Comparison of ENCODE assay signal across 29 mouse cellular contexts in the genomic region with DNA sequence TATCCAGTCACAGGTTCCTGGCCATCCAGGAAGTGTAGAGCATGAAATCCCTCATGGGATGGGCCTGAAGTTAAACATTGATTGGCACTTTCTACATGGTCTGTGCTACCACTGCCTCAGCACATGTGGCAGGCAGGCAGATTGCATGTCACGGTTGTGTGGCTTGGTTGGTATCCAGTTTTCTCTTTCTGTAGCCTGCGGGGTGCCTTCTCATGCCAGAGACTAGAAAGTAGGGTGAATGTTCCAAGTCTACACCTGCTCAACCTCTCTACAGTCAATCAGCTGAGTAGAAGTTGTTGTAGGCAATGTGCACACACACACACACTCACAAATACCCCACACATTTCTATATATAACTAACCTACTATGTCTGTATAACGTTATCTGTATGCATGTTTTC.
DNase-seq lines count a peak whose midpoint lies in the region; ATAC-seq and TF ChIP-seq lines count a peak whose summit lies in the region.
"Had no signal": no experiment of that assay in that cellular context is flagged by ENCODE, and none has a peak within 500 bp of the region (broad histone marks: within the 10 kb centered on the region; RNA-seq: fewer than 3 reads in every experiment).

No protein-coding gene starts in this region.

- H3K27me3 ChIP-seq in midbrain, postnatal 0 days (ENCODE audit: insufficient read depth, low read length), result no peaks in the 10 kb centered on the region
- H3K27me3 ChIP-seq in midbrain, embryonic 15.5 days (replicated peaks), result no peaks in the 10 kb centered on the region
- H3K27me3 ChIP-seq: forebrain, embryonic 13.5 days; limb, embryonic 12.5 days; liver, embryonic 15.5 days; lung, embryonic 15.5 days; neural tube, embryonic 12.5 days had no signal

- H3K27ac ChIP-seq in midbrain, postnatal 0 days (ENCODE audit: low read depth, low read length), result no peak overlapping the region
- no peak overlapping the region for H3K27ac ChIP-seq in midbrain, embryonic 15.5 days
- H3K27ac ChIP-seq: forebrain, embryonic 13.5 days; limb, embryonic 12.5 days; liver, embryonic 15.5 days; lung, embryonic 15.5 days; midbrain, embryonic 10.5 days; neural tube, embryonic 12.5 days; stomach, postnatal 0 days had no signal

- no peaks in the 10 kb centered on the region for H3K36me3 ChIP-seq in midbrain, postnatal 0 days (ENCODE audit: insufficient read depth, low read length)
- H3K36me3 ChIP-seq in midbrain, embryonic 15.5 days (replicated peaks), result no peaks in the 10 kb centered on the region
- H3K36me3 ChIP-seq: G1E; limb, embryonic 12.5 days; liver, embryonic 15.5 days; lung, embryonic 15.5 days; midbrain, embryonic 10.5 days; neural tube, embryonic 12.5 days had no signal

- H3K4me3 ChIP-seq in midbrain, postnatal 0 days (ENCODE audit: low read depth, low read length), result no peak overlapping the region
- no peak overlapping the region for H3K4me3 ChIP-seq in midbrain, embryonic 15.5 days
- H3K4me3 ChIP-seq: forebrain, embryonic 13.5 days; limb, embryonic 12.5 days; liver, embryonic 15.5 days; lung, embryonic 15.5 days; midbrain, embryonic 10.5 days; myocyte; neural tube, embryonic 12.5 days had no signal

- peak; percentile 61 to 65 for DNase-seq in cerebellum, postnatal 14 days
- no peak for DNase-seq in cerebellum, postnatal 36 days
- peak; percentile 4 for DNase-seq in kidney, adult 11 months
- DNase-seq in kidney, adult 18-20 months, result no peak
- peak; percentile 57 for DNase-seq in midbrain, postnatal 0 days (ENCODE audit: low spot score)
- DNase-seq: adrenal gland, postnatal 10 days; cerebellum, adult 11-12 months; cerebellum, postnatal 25 days; gastrocnemius, postnatal 25 days; heart, adult 18-20 months; heart, postnatal 36 days; layer of hippocampus, adult 9-11 months; right cerebral cortex, postnatal 4 days; thymus, adult 2 months; thymus, postnatal 36 days had no signal

- H3K9me3 ChIP-seq in midbrain, postnatal 0 days (ENCODE audit: low read length), result no peaks in the 10 kb centered on the region
- H3K9me3 ChIP-seq in midbrain, embryonic 15.5 days, result no peaks in the 10 kb centered on the region
- H3K9me3 ChIP-seq: forebrain, embryonic 13.5 days; limb, embryonic 12.5 days; liver, embryonic 15.5 days; lung, embryonic 15.5 days; midbrain, embryonic 10.5 days; neural tube, embryonic 12.5 days had no signal

- no peak overlapping the region for H3K9ac ChIP-seq in midbrain, postnatal 0 days (replicated peaks; ENCODE audit: low read length, poor library complexity, severe bottlenecking)
- no peak overlapping the region for H3K9ac ChIP-seq in midbrain, embryonic 15.5 days
- H3K9ac ChIP-seq: forebrain, embryonic 13.5 days; limb, embryonic 12.5 days; liver, embryonic 15.5 days; lung, embryonic 15.5 days; neural tube, embryonic 12.5 days had no signal

- H3K4me2 ChIP-seq in midbrain, postnatal 0 days (ENCODE audit: low read depth, low read length, poor library complexity, severe bottlenecking), result no peak overlapping the region
- H3K4me2 ChIP-seq in midbrain, embryonic 15.5 days, result no peak overlapping the region
- H3K4me2 ChIP-seq: forebrain, embryonic 13.5 days; heart, embryonic 11.5 days; limb, embryonic 12.5 days; liver, embryonic 15.5 days; lung, embryonic 15.5 days; neural tube, embryonic 12.5 days had no signal

- no peaks in the 10 kb centered on the region for H3K4me1 ChIP-seq in midbrain, postnatal 0 days (ENCODE audit: insufficient read depth, low read length)
- no peaks in the 10 kb centered on the region; the same call in 1 of the 2 replicates for H3K4me1 ChIP-seq in midbrain, embryonic 15.5 days
- H3K4me1 ChIP-seq: limb, embryonic 12.5 days; liver, embryonic 15.5 days; lung, embryonic 15.5 days; midbrain, embryonic 10.5 days had no signal

- ATAC-seq in midbrain, postnatal 0 days (ENCODE audit: low FRiP score), result no peak
- ATAC-seq in midbrain, embryonic 15.5 days (replicated peaks), result no peak
- no peak for ATAC-seq in activated CD4-positive, CD25-positive, alpha-beta regulatory T cell, adult 4 months
- ATAC-seq: forebrain, embryonic 13.5 days; intestine, embryonic 16.5 days; midbrain, embryonic 16.5 days had no signal

- no peak for TF ChIP-seq CTCF in midbrain, postnatal 0 days (IDR thresholded peaks at IDR 0.05)

- 90% methylated on average over 3 of the region's 3 CpGs for WGBS in midbrain, postnatal 0 days
- 84% methylated on average over 3 of the region's 3 CpGs for WGBS in midbrain, embryonic 15.5 days

Comparison
In these comparisons a context has a peak if more than half of its experiments do, and no peak if none do; other contexts are left out.
1. DNase-seq: peak in cerebellum, postnatal 14 days (2 of 2), kidney, adult 11 months (single experiment) and midbrain, postnatal 0 days (single experiment); none in cerebellum, postnatal 36 days (0 of 2) and kidney, adult 18-20 months (single experiment).